Mouse (Mus musculus): ENCODE data around the gene Kcnj4.
"Not testable (repeated sequence)": the region's sequence is repeated elsewhere in the genome, so short reads cannot be mapped to it uniquely, and the experiment has no call there.

The Kcnj4 gene

DNA sequence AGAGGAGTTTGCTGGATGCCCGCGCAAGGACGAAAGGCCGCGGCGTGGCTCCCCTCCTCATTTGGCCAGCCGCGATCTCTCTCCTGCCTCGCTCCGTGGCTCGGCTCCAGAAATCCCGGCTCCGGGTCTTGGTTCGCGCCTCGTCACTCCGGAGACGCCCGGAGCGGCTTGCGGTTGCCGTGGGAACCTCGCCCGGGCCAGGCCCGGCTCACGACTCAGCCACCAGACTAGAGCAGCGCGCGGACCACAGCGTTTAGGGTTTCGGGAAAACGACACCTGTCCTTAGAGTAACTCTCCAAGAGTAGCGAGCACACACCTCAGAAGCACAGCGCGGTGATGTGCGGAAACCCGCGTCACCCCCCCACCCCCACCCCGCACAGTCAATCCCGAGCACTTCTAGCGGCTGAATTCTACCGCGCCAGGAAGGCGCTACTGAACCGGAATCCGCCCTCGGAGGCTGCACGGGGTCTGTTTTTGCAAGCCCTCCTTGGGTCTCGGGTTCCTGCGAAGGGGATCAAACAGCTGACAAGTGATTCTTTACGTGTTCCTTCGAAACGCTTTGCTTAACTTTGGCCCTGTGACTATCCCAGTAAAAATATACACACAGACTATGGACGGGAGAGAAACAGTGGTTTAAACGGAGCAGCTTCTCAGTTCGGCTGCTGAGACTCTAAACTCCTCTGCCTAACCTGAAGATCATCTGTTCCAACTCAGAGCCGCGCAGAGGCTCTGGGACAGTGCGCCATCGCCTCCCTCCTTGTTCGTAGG lies 6.7 kb upstream of the Kcnj4 start:
- peak; percentile 78 for DNase-seq (ENCODE audit: extremely low spot score)

DNA sequence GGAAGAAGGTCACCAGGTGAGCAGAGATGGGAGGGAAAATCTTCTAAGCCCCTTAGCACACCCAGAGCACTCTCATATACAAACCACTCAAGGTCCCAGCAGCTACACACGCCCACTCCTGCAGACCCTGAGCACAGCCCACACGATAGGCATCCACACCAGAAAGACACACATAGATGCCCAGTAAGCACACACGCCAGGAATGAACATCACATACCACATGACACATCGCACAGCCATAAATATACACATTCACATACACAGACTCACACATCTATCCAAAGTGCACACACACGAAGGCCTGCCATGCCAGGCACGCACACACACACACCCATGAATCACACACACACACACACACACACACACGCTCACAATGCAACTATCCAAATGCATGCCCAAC lies 5.4 kb upstream of the Kcnj4 start:
- no peak for DNase-seq (ENCODE audit: extremely low spot score)

GRCm38 (mm10) chr15:79509998-79510397 lies 5.0 kb upstream of the Kcnj4 start:
- DNase-seq (ENCODE audit: extremely low spot score), result no peak

DNA sequence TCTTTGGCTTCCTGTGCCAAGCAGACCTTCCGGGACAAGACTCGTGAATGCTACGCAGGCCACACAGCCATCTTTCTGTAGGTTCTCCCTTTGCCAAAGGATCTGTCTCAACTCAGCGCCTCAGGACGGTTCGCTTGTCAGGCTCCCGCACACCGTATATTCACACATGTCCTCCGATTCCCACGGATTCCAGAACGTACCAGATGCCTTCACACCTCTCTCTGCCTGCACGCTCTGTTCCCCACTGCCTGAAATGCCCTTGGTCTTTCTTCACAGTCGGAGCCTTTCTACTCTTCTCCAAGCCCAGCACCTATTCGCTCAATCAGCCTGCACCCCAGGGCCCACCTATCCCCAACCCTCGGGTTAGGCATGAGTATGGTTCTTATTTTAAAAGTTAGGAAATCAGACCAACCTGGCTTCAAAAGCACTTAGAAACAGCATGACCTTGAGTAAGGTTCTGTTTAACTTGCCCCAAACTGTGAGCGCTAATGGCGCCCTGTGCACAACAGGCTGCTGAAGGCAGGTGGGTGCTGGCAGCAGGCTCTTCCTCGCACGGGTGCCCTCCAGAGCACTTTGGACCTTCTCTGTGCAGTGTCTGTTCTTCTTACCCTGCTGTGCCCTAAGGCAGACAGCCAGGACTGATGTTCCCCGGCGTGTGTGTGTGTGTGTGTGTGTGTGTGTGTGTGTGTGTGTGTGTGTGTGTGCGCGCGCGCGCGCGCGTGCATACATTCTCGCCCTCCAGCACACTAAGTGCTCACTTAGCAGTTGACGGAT lies 2.2 kb upstream of the Kcnj4 start:
- DNase-seq (ENCODE audit: extremely low spot score), result no peak

DNA sequence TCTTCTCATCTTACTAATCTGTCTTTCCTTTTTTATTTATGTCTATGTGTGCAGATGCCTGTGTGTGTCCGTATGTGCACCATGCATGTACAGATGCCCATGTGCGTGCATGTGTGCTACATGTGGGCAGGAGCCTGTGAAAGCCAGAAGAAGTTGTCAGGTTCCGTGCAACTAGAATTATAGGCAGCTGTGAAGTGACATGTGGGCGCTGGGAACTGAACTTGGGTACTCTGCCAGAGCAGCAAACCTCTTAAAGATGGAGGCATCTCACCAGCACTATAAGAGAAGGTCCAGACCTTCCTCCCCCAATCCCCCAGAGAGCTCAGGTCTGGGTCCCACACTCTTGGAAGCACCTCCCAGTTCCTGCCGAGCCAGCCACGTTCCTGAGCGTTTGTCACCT lies 1.4 kb upstream of the Kcnj4 start:
- no peak for DNase-seq (ENCODE audit: extremely low spot score)

GRCm38 (mm10) chr15:79505616-79506283 lies 709 bp upstream of the Kcnj4 start:
- peak; percentile 82 for DNase-seq (ENCODE audit: extremely low spot score)

GRCm38 (mm10) chr15:79503438-79503837 lies 1.6 kb downstream of the Kcnj4 start:
- DNase-seq (ENCODE audit: extremely low spot score), result no peak

GRCm38 (mm10) chr15:79502891-79503341 lies 2.1 kb downstream of the Kcnj4 start:
- no peak for DNase-seq (ENCODE audit: extremely low spot score)

DNA sequence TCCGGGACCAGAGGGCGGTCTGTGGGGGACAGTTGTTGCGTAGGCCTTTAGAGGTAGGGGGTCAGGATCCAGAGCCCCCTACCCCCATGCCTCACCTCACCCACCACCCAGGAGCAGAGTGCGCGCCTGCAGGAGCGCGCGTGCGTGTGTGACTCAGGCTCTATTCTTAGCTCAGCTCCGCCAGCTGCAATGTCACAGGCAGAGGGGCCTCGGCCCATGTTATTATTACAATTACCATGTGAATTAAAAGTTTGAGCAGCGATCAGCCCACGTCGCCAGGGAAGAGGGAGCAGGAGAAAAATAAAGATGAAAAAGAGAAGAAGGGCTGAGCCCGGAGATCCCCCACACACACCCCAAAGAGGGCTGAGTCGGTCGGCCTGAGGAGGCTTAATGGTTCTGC lies 4.9 kb downstream of the Kcnj4 start:
- DNase-seq (ENCODE audit: extremely low spot score), result no peak

DNA sequence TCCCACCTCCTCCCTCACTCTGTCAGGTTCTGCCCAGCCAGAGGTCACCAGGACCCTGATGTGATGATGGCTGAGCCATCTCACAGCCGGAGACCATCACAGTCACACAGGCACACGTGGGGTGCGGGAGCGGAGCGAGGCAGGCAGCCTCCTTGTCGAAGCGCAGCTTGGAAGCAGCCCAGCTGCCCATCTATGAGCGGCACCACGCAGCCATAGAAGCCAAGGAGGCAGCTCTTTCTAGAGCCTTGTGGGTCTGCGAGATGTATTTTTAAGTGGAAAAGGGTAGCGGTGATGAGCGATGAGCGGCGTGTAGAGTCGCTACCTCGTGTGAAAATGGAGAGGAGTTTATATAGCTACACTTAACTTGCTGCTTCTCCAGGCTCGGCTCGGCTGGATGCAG lies 11.5 kb downstream of the Kcnj4 start:
- no peak for DNase-seq (ENCODE audit: extremely low spot score)

DNA sequence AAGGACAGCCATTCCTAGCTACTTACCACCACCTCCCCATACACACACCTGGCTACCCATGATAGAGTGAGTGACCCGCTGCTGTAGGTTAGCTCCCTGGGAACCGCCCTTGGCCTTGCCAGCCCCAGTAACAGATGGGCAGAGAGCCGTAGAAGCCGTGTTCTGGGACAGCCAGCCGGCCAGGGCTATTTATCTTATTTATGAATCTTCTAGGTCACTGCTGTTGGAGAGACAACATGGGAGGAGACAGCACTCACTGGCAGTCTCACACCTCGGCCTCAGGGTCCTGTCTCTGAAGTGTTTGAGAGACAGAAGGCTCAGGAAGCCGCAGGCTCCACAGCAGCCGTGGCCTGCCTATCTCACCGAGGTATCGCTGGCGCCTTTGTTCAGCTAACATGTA lies 15.6 kb downstream of the Kcnj4 start:
- no peak for DNase-seq (ENCODE audit: extremely low spot score)

DNA sequence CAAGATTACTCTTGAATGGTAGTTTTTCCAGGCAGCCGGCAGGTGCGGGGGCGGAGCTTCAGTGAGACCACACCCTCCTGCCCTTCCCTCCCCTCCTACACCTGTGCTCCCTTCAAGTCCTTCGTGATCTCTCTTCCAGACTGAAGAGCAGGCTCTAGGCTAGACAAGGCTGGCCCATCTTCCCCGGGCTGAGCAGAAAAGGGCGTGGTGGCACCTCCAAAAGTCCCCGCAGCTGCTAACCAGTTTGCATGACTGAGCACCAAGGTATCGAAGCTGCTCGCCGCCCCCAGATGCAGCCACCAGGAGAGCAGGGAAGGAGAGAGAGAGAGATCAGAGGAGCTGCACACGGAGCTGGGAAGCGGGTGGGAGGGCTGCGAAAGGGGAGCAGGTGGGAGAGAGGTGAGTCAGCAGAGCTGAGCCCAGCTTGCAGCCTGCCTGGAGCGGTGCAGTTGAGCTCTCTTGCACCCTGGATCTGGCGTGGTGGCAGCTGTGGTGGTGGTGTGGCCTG lies 23.8 kb downstream of the Kcnj4 start:
- no peak for DNase-seq (ENCODE audit: extremely low spot score)

DNA sequence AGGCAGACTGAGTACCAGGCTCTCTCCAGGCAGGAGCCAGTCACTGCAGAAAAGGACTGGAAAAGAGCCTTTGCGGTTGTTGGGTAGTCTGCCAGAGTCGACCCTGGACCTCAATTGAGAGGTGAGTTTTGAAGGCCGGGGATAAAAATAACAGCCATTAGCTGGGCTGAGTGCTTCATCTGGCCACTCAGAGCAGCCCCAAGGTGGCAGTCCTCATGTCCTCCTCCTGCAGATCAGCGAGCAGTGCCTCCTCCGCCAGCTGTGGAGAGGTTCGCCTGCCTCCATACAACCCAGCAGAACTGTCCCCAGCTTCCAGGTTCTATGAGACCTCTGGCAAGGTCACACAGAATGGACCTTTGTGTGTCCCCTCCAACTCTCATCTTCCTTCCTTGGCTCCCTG lies 27.8 kb downstream of the Kcnj4 start:
- DNase-seq (ENCODE audit: extremely low spot score), result no peak

DNA sequence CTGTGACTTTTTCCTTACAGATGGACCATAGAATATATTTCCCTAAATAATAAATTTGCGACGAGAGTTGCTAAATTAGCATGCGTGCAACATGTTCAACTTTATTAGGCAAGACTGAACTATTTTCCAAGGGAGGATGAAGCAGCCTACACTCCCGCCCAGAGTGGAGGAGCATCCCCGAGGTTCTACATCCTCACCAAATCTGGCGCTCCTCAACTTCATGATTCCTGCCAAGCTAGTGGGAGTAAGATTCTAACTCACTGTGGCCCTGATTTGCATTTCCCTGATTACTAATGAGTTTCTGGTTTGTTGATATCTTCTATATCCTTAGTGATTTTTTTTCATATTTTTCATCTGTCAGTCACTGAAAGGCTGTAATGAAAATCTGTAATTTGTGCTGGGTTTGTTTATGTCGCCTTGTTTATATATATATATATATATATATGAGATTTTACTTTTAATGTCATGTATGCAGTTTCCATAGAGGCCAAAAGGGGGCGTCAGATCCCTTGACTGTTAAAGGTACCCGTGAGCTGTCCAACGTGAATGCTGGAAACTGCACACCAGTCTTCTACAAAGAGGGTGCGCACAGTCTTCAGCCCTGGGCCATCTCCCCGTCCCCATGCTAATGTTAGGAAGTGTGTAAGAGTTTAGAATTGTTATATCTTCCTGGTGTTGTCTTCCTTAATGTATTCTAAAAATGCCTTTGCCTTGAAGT lies 31.2 kb downstream of the Kcnj4 start:
- no peak for DNase-seq (ENCODE audit: extremely low spot score)

- DNase-seq (ENCODE audit: extremely low spot score), result no peak
These were observed 32.0 kb downstream of the Kcnj4 start for GRCm38 (mm10) chr15:79473042-79473441.

- no peak for DNase-seq (ENCODE audit: extremely low spot score)
These were observed 33.9 kb downstream of the Kcnj4 start for GRCm38 (mm10) chr15:79471095-79471494.

GRCm38 (mm10) chr15:79470583-79470982 lies 34.5 kb downstream of the Kcnj4 start:
- DNase-seq (ENCODE audit: extremely low spot score), result peak; percentile 12

GRCm38 (mm10) chr15:79469577-79469976 lies 35.5 kb downstream of the Kcnj4 start:
- DNase-seq (ENCODE audit: extremely low spot score), result no peak

- DNase-seq (ENCODE audit: extremely low spot score), result peak; percentile 84
These were observed 38.3 kb downstream of the Kcnj4 start for GRCm38 (mm10) chr15:79466601-79467286.

GRCm38 (mm10) chr15:79456546-79456945 lies 48.5 kb downstream of the Kcnj4 start:
- DNase-seq (ENCODE audit: extremely low spot score), result no peak

DNA sequence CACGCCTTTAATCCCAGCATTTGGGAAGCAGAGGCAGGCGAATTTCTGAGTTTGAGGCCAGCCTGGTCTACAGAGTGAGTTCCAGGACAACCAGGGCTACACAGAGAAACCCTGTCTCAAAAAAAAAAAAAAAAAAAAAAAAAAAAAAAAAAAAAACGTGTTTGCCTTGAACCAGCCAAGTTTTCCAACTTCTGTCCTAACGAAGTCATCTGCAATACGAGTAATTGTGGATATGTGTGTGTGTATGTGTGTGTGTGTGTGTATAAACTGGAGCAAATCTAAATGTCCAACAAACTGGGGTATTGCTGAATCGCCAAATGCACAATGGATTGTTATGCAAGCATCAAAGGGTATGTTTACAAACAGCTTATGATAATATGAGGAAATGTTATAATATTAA lies 48.9 kb downstream of the Kcnj4 start:
- not testable (repeated sequence) for DNase-seq (ENCODE audit: extremely low spot score)
